Comparison of ENCODE assay signal across 9 mouse cellular contexts in the genomic region with DNA sequence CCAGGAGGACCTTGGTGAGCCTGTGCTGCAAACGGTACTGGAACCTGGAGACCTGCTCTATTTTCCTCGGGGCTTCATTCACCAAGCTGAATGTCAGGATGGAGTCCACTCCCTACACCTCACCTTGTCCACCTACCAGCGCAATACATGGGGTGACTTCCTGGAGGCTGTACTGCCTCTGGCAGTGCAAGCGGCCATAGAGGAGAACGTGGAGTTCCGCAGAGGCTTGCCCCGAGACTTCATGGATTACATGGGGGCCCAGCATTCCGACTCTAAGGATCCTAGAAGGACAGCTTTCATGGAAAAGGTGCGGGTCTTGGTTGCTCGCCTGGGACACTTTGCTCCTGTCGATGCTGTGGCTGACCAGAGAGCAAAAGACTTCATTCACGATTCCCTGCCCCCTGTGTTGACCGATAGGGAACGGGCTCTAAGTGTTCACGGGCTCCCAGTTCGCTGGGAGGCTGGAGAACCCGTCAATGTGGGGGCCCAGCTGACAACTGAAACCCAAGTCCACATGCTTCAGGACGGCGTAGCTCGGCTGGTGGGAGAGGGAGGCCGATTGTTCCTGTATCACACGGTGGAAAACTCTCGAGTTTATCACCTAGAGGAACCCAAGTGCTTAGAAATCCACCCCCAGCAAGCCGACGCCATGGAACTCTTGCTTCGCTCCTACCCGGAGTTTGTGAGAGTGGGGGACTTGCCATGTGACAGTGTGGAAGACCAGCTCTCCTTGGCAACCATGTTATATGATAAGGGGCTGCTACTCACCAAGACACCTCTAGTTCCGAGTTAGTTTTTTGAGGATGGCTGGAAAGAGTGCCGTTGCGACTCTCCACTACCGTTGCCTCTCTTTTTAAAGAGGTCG. TPM values are rescaled to one million over a fixed set of nuclear protein-coding genes. Genes with fewer than 3 reads are reported as not detected.
A peak's percentile ranks its signal among the peaks of the same experiment; 100 is the strongest.
DNase-seq lines count a peak whose midpoint lies in the region; ATAC-seq and TF ChIP-seq lines count a peak whose summit lies in the region.
"Had no signal": no experiment of that assay in that cellular context is flagged by ENCODE, and none has a peak within 500 bp of the region (broad histone marks: within the 10 kb centered on the region; RNA-seq: fewer than 3 reads in every experiment).

No protein-coding gene starts in this region.

- no peaks in the 10 kb centered on the region for H3K27me3 ChIP-seq in heart, embryonic 14.5 days (ENCODE audit: control insufficient read depth, insufficient read depth, low read length)
- H3K27me3 ChIP-seq in hindbrain, postnatal 0 days (ENCODE audit: insufficient read depth, low read length), result no peaks in the 10 kb centered on the region
- H3K27me3 ChIP-seq in midbrain, embryonic 16.5 days (ENCODE audit: control insufficient read depth, insufficient read depth, low read depth, low read length), result no peaks in the 10 kb centered on the region

- no peak overlapping the region for H3K27ac ChIP-seq in heart, embryonic 14.5 days (replicated peaks in 1 of 2; ENCODE audit: control insufficient read depth in 1 of 2, insufficient read depth in 1 of 2, low read depth in 2 of 2, low read length in 2 of 2)
- H3K27ac ChIP-seq in cortical plate, adult 2 months (ENCODE audit: insufficient read depth, low read length), result no peak overlapping the region
- H3K27ac ChIP-seq in hindbrain, postnatal 0 days, result peak overlapping the region; percentile 79; the same call in 1 of the 2 replicates
- H3K27ac ChIP-seq in midbrain, embryonic 16.5 days (ENCODE audit: low read length), result no peak overlapping the region

- H3K9me3 ChIP-seq in heart, embryonic 14.5 days (ENCODE audit: control insufficient read depth, low read length), result no peaks in the 10 kb centered on the region
- H3K9me3 ChIP-seq in hindbrain, postnatal 0 days (ENCODE audit: low read length), result no peaks in the 10 kb centered on the region
- H3K9me3 ChIP-seq in midbrain, embryonic 16.5 days (replicated peaks; ENCODE audit: control insufficient read depth, low read length, poor library complexity, severe bottlenecking), result no peaks in the 10 kb centered on the region

- no peak for ATAC-seq in heart, embryonic 14.5 days (ENCODE audit: insufficient number of reproducible peaks, insufficient read depth, low FRiP score, low read depth)
- no peak for ATAC-seq in hindbrain, postnatal 0 days
- ATAC-seq in midbrain, embryonic 16.5 days, result no peak

- no peak for DNase-seq in heart, adult 18-20 months
- no peak for DNase-seq in hindbrain, postnatal 0 days (ENCODE audit: low spot score)
- no peak for DNase-seq in embryo, embryonic 9.5 days (ENCODE audit: extremely low spot score)
- DNase-seq in T-cell, adult 2 months (ENCODE audit: low spot score), result no peak
- DNase-seq in left cerebral cortex, adult 8-10 months (ENCODE audit: low spot score in 2 of 2), result no peak

- H3K4me1 ChIP-seq in heart, embryonic 14.5 days (ENCODE audit: control insufficient read depth in 2 of 2, insufficient read depth in 2 of 2, low read length in 2 of 2), result peaks cover 13 to 17% of the 10 kb centered on the region in 2 experiments
- peaks cover 5% of the 10 kb centered on the region; the same call in 1 of the 2 replicates for H3K4me1 ChIP-seq in cortical plate, adult 2 months (ENCODE audit: control insufficient read depth, insufficient read depth, low read length)
- peaks cover 9% of the 10 kb centered on the region for H3K4me1 ChIP-seq in hindbrain, postnatal 0 days (ENCODE audit: insufficient read depth, low read length)
- peaks cover 26% of the 10 kb centered on the region for H3K4me1 ChIP-seq in midbrain, embryonic 16.5 days (ENCODE audit: control insufficient read depth, insufficient read depth, low read length)

- H3K4me3 ChIP-seq in heart, embryonic 14.5 days (ENCODE audit: control insufficient read depth in 1 of 2, insufficient read depth in 1 of 2, low read depth in 1 of 2, low read length in 2 of 2), result peak overlapping the region; percentile 75 to 92
- peak overlapping the region; percentile 52 for H3K4me3 ChIP-seq in cortical plate, adult 2 months (ENCODE audit: insufficient read depth, low read length)
- H3K4me3 ChIP-seq in hindbrain, postnatal 0 days (ENCODE audit: low read length), result peak overlapping the region; percentile 80
- H3K4me3 ChIP-seq in midbrain, embryonic 16.5 days (ENCODE audit: low read depth, low read length), result peak overlapping the region; percentile 90

- 35% methylated on average over 32 of the region's 32 CpGs for WGBS in heart, embryonic 14.5 days
- WGBS in hindbrain, postnatal 0 days, result 64% methylated on average over 32 of the region's 32 CpGs
- 71% methylated on average over 32 of the region's 32 CpGs for WGBS in midbrain, embryonic 16.5 days

- H3K36me3 ChIP-seq in heart, embryonic 14.5 days (ENCODE audit: control insufficient read depth, insufficient read depth, low read length), result peaks cover 18% of the 10 kb centered on the region
- H3K36me3 ChIP-seq in hindbrain, postnatal 0 days (ENCODE audit: insufficient read depth, low read length), result no peaks in the 10 kb centered on the region
- no peaks in the 10 kb centered on the region; the same call in 1 of the 2 replicates for H3K36me3 ChIP-seq in midbrain, embryonic 16.5 days (ENCODE audit: control insufficient read depth, insufficient read depth, low read length)

- H3K9ac ChIP-seq in heart, embryonic 14.5 days (ENCODE audit: low read length), result peak overlapping the region; percentile 86
- H3K9ac ChIP-seq in hindbrain, postnatal 0 days (replicated peaks; ENCODE audit: low read length), result peak overlapping the region; percentile 80
- peak overlapping the region; percentile 83 for H3K9ac ChIP-seq in midbrain, embryonic 16.5 days (ENCODE audit: low read depth, low read length)

- peak overlapping the region; percentile 98 for H3K4me2 ChIP-seq in heart, embryonic 14.5 days (ENCODE audit: low read length)
- peak overlapping the region; percentile 69 for H3K4me2 ChIP-seq in hindbrain, postnatal 0 days (ENCODE audit: low read depth, low read length)
- peak overlapping the region; percentile 88 for H3K4me2 ChIP-seq in midbrain, embryonic 16.5 days (ENCODE audit: low read length)

- no peak for TF ChIP-seq POLR2A in cortical plate, adult 2 months (IDR thresholded peaks at IDR 0.05; ENCODE audit: extremely low read depth, insufficient read depth, low read length)

- no peak for TF ChIP-seq CTCF in cortical plate, adult 2 months (IDR thresholded peaks at IDR 0.05; ENCODE audit: extremely low read depth, insufficient read depth, low read length)
- no peak for TF ChIP-seq CTCF in hindbrain, postnatal 0 days (IDR thresholded peaks at IDR 0.05; ENCODE audit: low read depth)

RNA-seq across cellular contexts. Expression of gene Riox1, which starts 1.5 kb away (rescaled TPM):
- polyA plus RNA-seq in heart, embryonic 14.5 days (2014; fragmentation: Nextera tagmentation; extraction: Ambion mirVana), result 7.8 and 9.2 TPM in 2 replicates
- 1 to 10 TPM; 4.4 TPM for total RNA-seq in heart, adult 18-20 months (2021)
- 11.5 and 11.8 TPM in 2 replicates for polyA plus RNA-seq in cortical plate, adult 2 months (2012; rRNA removed)
- total RNA-seq in hindbrain, postnatal 0 days (2014; rRNA removed), result 28.8 and 35.2 TPM in 2 replicates
- 8.7 and 11.3 TPM in 2 replicates for polyA plus RNA-seq in hindbrain, postnatal 0 days (2015; fragmentation: Nextera tagmentation; extraction: Ambion mirVana)
- polyA plus RNA-seq in midbrain, embryonic 16.5 days (2015; fragmentation: Nextera tagmentation; extraction: Ambion mirVana), result 8.7 and 9.2 TPM in 2 replicates
- total RNA-seq in left cerebral cortex, adult 8-10 months (2022), result 10 to 100 TPM; 15.6 to 19.2 (median 16.2) TPM

RNA-seq across cellular contexts. Expression of gene Numb, which starts 30.2 kb away (rescaled TPM):
- 29.9 and 31.8 TPM in 2 replicates for polyA plus RNA-seq in heart, embryonic 14.5 days (2014; fragmentation: Nextera tagmentation; extraction: Ambion mirVana)
- 10 to 100 TPM; 26.9 to 27.3 TPM for total RNA-seq in heart, adult 18-20 months (2021)
- 69.6 and 74.6 TPM in 2 replicates for polyA plus RNA-seq in cortical plate, adult 2 months (2012; rRNA removed)
- 16.7 and 17.7 TPM in 2 replicates for total RNA-seq in hindbrain, postnatal 0 days (2014; rRNA removed)
- polyA plus RNA-seq in hindbrain, postnatal 0 days (2015; fragmentation: Nextera tagmentation; extraction: Ambion mirVana), result 10.7 and 12.1 TPM in 2 replicates
- polyA plus RNA-seq in midbrain, embryonic 16.5 days (2015; fragmentation: Nextera tagmentation; extraction: Ambion mirVana), result 14.2 and 16.7 TPM in 2 replicates
- total RNA-seq in left cerebral cortex, adult 8-10 months (2022), result 10 to 100 TPM; 57.3 to 67.8 (median 60.5) TPM

RNA-seq across cellular contexts. Expression of gene Heatr4, which starts 32.7 kb away (rescaled TPM):
- not detected in 2 replicates for polyA plus RNA-seq in heart, embryonic 14.5 days (2014; fragmentation: Nextera tagmentation; extraction: Ambion mirVana)
- total RNA-seq in heart, adult 18-20 months (2021), result not detected
- 0.02 and 0.04 TPM in 2 replicates for polyA plus RNA-seq in cortical plate, adult 2 months (2012; rRNA removed)
- 0.11 and 0.16 TPM in 2 replicates for total RNA-seq in hindbrain, postnatal 0 days (2014; rRNA removed)
- polyA plus RNA-seq in hindbrain, postnatal 0 days (2015; fragmentation: Nextera tagmentation; extraction: Ambion mirVana), result not detected in 2 replicates
- polyA plus RNA-seq in midbrain, embryonic 16.5 days (2015; fragmentation: Nextera tagmentation; extraction: Ambion mirVana), result 0.06 TPM in 1 of 2 replicates, not detected in the other
- not detected for total RNA-seq in left cerebral cortex, adult 8-10 months (2022)
- total RNA-seq: neutrophil, adult 5-6 weeks had no signal

RNA-seq across cellular contexts. Expression of gene Acot2, which starts 35.7 kb away (rescaled TPM):
- 79.5 and 81.2 TPM in 2 replicates for polyA plus RNA-seq in heart, embryonic 14.5 days (2014; fragmentation: Nextera tagmentation; extraction: Ambion mirVana)
- total RNA-seq in heart, adult 18-20 months (2021), result 100 to 1,000 TPM; 120 to 125 TPM
- 7.3 and 8.0 TPM in 2 replicates for polyA plus RNA-seq in cortical plate, adult 2 months (2012; rRNA removed)
- total RNA-seq in hindbrain, postnatal 0 days (2014; rRNA removed), result 18.6 and 29.1 TPM in 2 replicates
- polyA plus RNA-seq in hindbrain, postnatal 0 days (2015; fragmentation: Nextera tagmentation; extraction: Ambion mirVana), result 31.2 and 33.9 TPM in 2 replicates
- 11.4 and 15.3 TPM in 2 replicates for polyA plus RNA-seq in midbrain, embryonic 16.5 days (2015; fragmentation: Nextera tagmentation; extraction: Ambion mirVana)
- 1 to 10 TPM; 8.1 to 9.4 (median 8.8) TPM for total RNA-seq in left cerebral cortex, adult 8-10 months (2022)

RNA-seq across cellular contexts. Expression of gene Acot1, which starts 57.3 kb away (rescaled TPM):
- polyA plus RNA-seq in heart, embryonic 14.5 days (2014; fragmentation: Nextera tagmentation; extraction: Ambion mirVana), result 30.0 and 31.9 TPM in 2 replicates
- total RNA-seq in heart, adult 18-20 months (2021), result 10 to 100 TPM; 39.0 to 51.3 TPM
- 15.5 and 16.4 TPM in 2 replicates for polyA plus RNA-seq in cortical plate, adult 2 months (2012; rRNA removed)
- total RNA-seq in hindbrain, postnatal 0 days (2014; rRNA removed), result 177 and 178 TPM in 2 replicates
- polyA plus RNA-seq in hindbrain, postnatal 0 days (2015; fragmentation: Nextera tagmentation; extraction: Ambion mirVana), result 160 and 172 TPM in 2 replicates
- polyA plus RNA-seq in midbrain, embryonic 16.5 days (2015; fragmentation: Nextera tagmentation; extraction: Ambion mirVana), result 74.1 and 89.4 TPM in 2 replicates
- 10 to 100 TPM; 13.7 to 20.6 (median 17.5) TPM for total RNA-seq in left cerebral cortex, adult 8-10 months (2022)
